Mouse (Mus musculus) monocyte, adult 2 months (primary cell): ENCODE data around the gene Ptchd3.

Experiments
- DNase-seq, 2 experiments: peaks; one replicate each; pipeline ENCODE4 v3.0.0; 2022; ENCODE audit warnings: low spot score in 2 of 2, low read depth in 1 of 2

Gene Ptchd3

GRCm38 (mm10) chr11:121829947-121830346 lies at the start of gene Ptchd3:
TSS of gene Ptchd3 (plus strand) at chr11:121830247.
- no peak for DNase-seq

- DNase-seq = no peak
These were observed 48.2 kb upstream of the Ptchd3 start for GRCm38 (mm10) chr11:121781831-121782230.

GRCm38 (mm10) chr11:121787456-121787855 lies 42.6 kb upstream of the Ptchd3 start:
- no peak for DNase-seq

- DNase-seq = no peak
These were observed 40.5 kb upstream of the Ptchd3 start for GRCm38 (mm10) chr11:121789566-121789965.

- DNase-seq = no peak
These were observed 39.4 kb upstream of the Ptchd3 start for GRCm38 (mm10) chr11:121790671-121791094.

GRCm38 (mm10) chr11:121791446-121791845 lies 38.6 kb upstream of the Ptchd3 start:
- no peak for DNase-seq

GRCm38 (mm10) chr11:121791991-121792390 lies 38.1 kb upstream of the Ptchd3 start:
- DNase-seq = no peak

GRCm38 (mm10) chr11:121793530-121793929 lies 36.5 kb upstream of the Ptchd3 start:
- no peak for DNase-seq

GRCm38 (mm10) chr11:121794186-121794585 lies 35.9 kb upstream of the Ptchd3 start:
- no peak for DNase-seq

- no peak for DNase-seq
These were observed 35.4 kb upstream of the Ptchd3 start for GRCm38 (mm10) chr11:121794591-121795199.

- peak; percentile 71 to 79 for DNase-seq
These were observed 34.1 kb upstream of the Ptchd3 start for GRCm38 (mm10) chr11:121795978-121796377.

GRCm38 (mm10) chr11:121798591-121798990 lies 31.5 kb upstream of the Ptchd3 start:
- no peak for DNase-seq

- no peak for DNase-seq
These were observed 30.2 kb upstream of the Ptchd3 start for GRCm38 (mm10) chr11:121799746-121800299.

- DNase-seq = no peak
These were observed 27.3 kb upstream of the Ptchd3 start for GRCm38 (mm10) chr11:121802743-121803142.

- DNase-seq = peak; percentile 50 to 65
These were observed 25.6 kb upstream of the Ptchd3 start for GRCm38 (mm10) chr11:121804258-121805027.

GRCm38 (mm10) chr11:121808204-121808852 lies 21.7 kb upstream of the Ptchd3 start:
- DNase-seq = peak; percentile 66 to 84

GRCm38 (mm10) chr11:121808866-121809265 lies 21.2 kb upstream of the Ptchd3 start:
- no peak for DNase-seq

- DNase-seq = no peak
These were observed 15.9 kb downstream of the Ptchd3 start for GRCm38 (mm10) chr11:121845923-121846322.

- DNase-seq = no peak
These were observed 17.8 kb downstream of the Ptchd3 start for GRCm38 (mm10) chr11:121847790-121848299.
